Mouse (Mus musculus): ENCODE measurements at regions not wholly inside any gene's neighbourhood (a gene's known extent, or its start where the extent isn't known, plus 50 kb on each side); places are given as distances from the start of the nearest gene placed in this dataset.
A peak's percentile ranks its signal among the peaks of the same experiment; 100 is the strongest.

GRCm38 (mm10) chr15:102776218-102776850 is 54.4 kb upstream of the Calcoco1 start:
- no peak for DNase-seq

- DNase-seq = no peak
Observed at GRCm38 (mm10) chr15:102780626-102781025, 58.6 kb upstream of the Calcoco1 start.

GRCm38 (mm10) chr15:102782988-102783799 is 61.2 kb upstream of the Calcoco1 start:
- DNase-seq = no peak

GRCm38 (mm10) chr15:102785055-102785820 is 63.3 kb upstream of the Calcoco1 start:
- peak; percentile 62 for DNase-seq

- DNase-seq = peak; percentile 54
Observed at GRCm38 (mm10) chr15:102788846-102789518, 67.0 kb upstream of the Calcoco1 start.

- DNase-seq = peak; percentile 52
Observed at GRCm38 (mm10) chr15:102797020-102797618, 75.1 kb upstream of the Calcoco1 start.

GRCm38 (mm10) chr15:102800049-102800448 is 78.1 kb upstream of the Calcoco1 start:
- DNase-seq = no peak

GRCm38 (mm10) chr15:102802265-102802813 is 80.4 kb upstream of the Calcoco1 start:
- peak; percentile 45 for DNase-seq

GRCm38 (mm10) chr15:102807353-102807752 is 85.4 kb upstream of the Calcoco1 start:
- DNase-seq = peak; percentile 67

GRCm38 (mm10) chr15:102819181-102819580 is 97.2 kb upstream of the Calcoco1 start:
- DNase-seq = no peak

GRCm38 (mm10) chr15:102839688-102840087 is 81.2 kb upstream of the Hoxc13 start:
- DNase-seq = no peak

GRCm38 (mm10) chr15:102862374-102862773 is 58.5 kb upstream of the Hoxc13 start:
- DNase-seq = no peak

GRCm38 (mm10) chr15:102866788-102867187 is 54.1 kb upstream of the Hoxc13 start:
- no peak for DNase-seq

All from right cerebral cortex, postnatal 14 days (tissue).